Mouse (Mus musculus): Measurements from ENCODE around the gene Smlr1.
A peak's percentile ranks its signal among the peaks of the same experiment; 100 is the strongest.

The Smlr1 gene

DNA sequence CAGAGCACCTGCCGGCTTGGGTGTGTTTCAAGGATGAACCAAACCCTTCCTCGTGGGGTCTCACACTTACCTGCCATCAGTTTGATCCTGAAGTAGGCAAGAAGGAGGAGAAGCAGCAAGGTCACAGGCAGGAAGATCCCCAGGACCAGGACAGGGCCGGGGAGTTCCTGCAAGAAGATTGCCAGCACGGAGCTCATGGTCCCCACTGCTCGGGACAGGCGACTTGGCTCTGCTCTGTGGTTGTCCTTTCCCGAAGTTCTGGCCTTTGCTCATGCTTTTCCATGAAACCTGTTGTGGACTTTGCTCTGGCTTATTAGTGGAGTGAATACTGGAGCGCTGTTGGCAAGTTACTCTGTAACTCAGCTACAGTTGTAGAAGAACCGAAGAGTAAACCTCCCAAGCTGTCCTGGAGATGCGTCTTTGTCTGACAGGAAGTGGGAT is at the start of gene Smlr1:
Gene Smlr1, minus strand, starts transcription at position 377 of the 441 bp plus-strand sequence.
- no peak for DNase-seq (ENCODE audit: low spot score in 2 of 2)

DNA sequence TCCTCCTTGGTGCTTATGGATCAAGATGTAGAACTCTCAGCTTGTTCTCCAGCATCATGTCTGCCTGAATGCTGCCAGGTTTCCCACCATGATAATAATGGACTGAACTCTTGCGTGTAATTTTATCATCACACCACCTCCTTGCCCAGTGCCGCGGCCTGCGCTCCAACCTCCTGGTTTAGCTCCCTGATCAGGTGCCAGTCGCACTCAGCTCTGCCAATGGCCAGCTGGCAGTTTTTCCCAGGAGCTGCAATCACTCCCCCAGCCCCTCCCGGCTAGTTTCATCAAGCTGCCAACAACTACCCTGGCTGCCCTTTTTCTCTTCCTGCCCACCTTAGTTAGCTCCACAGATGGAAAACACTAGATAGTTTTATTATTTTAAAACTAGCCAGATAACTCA is 48.8 kb upstream of the Smlr1 start:
- DNase-seq (ENCODE audit: low spot score in 2 of 2), result no peak

DNA sequence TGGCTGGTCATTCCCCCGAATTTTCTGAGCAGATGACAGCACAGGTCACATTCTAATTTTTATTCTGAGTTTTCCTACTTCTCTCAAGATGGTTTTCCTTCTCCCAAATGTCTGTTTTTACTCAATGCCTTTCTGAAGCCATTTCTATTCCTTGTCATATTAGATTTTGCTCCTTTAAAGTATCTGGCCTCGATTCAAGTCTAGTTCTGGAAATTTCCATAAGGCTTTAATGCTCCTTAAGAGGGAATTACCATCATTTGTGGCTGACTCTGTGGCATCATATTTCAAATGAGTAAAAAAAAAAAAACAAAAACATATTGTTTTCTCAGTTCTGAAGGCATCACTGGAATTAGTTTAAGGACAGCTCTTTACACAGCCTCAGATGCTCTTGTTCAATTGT is 44.0 kb upstream of the Smlr1 start:
- DNase-seq (ENCODE audit: low spot score in 2 of 2), result no peak

DNA sequence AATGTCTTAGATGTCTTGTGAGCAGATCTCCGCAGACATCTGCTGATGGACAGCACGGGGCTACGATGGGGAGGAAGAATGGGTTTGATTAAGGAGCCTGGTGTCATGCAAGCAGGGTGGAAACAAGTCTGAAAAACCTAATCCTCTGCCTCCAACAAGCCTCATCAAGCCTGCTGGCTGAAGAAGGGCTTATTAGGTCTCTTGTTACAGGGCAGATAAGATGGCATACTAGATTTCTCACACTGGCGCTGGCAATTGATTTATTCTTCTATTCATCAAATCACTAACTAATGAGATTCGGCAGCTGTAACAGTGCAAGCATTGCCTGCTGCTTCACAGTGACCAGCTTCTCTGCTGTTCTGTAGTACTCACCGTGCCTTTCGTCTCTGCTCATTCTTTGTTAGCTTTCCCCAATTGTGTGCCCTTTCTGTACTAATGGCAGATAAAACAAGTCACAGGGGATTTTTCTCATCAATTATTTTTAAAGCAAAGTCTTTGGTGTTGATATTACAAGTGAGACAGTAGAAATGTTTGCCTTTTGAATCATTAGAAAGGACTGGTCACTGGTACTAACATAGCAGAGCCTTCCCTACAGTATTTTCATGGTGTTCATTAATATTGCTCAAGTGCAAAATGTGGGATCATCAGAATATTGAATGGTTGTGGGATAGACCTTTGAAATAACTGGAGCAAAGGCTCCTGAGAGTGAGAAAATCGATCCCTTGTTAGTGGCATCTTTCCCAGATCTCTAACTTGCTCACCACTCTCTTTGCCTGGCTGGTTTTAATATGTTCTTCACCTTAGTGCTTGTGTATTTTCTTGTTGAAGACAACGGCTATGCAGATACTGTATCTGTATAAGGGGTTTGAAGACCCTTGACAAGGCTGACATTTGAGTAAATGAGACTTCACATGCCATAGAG is 35.5 kb upstream of the Smlr1 start:
- DNase-seq (ENCODE audit: low spot score in 2 of 2), result no peak

DNA sequence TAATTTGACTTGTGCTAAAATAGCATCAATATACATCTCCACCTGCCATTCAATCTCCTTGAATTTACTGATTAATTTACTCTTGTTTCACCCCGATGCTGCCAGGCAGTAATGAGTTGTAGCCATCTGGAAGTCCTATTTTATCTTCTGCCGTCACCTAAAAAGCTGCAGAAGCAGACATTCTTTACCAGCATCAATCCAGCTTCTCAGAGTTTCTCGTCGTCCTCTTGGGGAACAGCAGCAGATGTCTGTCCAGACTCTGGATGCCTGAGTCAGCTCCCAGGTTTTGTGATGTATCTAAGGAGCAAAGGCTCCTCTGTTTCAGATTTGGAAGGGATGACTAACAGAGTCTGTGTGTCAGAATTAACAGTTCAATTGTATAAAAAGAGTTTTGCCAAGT is 16.9 kb upstream of the Smlr1 start:
- DNase-seq (ENCODE audit: low spot score in 2 of 2), result no peak

DNA sequence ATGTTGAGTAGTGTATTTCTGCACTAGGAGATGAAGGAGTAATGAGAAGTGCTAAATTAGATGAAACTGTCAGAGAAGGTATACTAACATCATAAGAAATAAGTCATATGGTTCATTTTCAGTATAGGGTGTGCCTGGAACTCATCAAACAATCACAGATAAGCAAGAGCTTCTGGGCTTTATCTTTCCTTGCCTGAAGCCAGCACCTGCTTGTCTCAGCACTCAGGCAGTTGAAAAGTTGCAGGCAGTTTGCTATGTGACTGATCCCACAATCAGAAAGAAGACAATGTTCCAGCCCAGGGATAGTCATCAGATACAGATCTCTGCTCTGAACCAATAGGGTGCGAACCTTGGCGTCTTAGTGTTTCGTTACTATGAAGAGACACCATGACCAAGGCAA is 5.0 kb upstream of the Smlr1 start:
- DNase-seq (ENCODE audit: low spot score in 2 of 2), result no peak

DNA sequence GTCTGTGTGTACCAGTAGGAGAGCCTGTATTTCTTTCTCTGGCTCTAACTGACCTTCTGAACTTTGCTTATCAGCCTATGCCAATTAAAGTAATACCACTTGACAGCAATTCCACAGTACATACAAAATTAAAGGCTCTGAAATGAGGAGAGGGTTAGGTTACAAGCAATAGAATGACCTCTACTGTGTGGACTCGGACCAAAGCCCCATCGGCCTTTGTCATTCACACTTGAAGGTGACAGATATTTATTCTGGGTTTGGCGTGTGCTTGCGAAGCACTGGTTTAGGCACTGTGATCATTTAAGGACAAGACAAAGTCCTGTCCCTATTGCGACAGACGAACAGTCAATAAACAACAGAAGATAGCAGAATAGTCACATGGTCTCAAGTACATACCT is 3.7 kb upstream of the Smlr1 start:
- DNase-seq (ENCODE audit: low spot score in 2 of 2), result no peak

DNA sequence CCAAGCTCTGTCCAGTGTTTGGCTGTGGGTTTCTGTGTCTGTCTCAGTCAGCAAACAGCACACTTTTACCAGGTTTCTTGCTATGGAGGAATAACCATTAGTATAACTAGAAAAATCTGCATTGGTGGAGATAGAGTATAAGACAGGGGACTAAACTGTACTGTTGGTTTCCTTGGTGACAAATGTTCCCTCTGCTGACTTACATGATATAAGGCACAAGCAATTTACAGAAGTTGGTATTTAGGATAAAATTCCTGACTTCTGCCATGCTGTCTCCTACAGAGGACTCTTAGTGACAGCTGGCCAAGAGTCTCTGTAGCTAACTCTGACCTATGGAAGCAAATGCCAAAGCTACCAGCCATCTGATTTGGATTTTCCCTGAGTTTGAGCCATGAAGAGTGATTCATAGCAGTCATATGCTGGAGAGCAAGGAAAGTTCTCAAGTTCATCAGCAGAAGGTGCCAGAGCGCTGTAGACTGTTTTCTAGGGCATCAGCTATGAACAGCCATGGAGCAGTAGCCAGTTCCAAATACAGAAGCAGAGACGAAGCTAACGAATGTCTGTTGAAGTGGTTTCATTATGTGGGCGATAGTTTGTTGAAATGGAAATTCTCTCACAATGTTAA is 3.2 kb upstream of the Smlr1 start:
- DNase-seq (ENCODE audit: low spot score in 2 of 2), result peak; percentile 53 to 67

DNA sequence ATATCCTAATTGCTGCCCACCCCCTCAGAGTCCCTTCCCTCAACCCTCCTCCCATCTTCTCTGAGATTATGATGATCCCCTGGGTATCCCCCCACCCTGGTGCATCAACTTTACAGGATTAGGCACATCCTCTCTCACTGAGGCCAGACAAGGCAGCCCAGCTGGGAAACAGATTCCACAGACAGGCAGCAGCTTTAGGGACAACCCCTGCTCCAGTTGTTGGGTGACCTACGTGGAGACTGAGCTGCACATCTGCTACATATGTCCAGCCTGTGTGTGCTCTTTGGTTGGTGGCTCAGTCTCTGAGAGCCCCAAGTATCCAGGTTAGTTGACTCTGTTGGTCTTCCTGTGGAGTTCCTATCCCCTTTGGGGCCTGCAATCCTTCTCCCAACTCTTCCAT is 2.7 kb upstream of the Smlr1 start:
- no peak for DNase-seq (ENCODE audit: low spot score in 2 of 2)

DNA sequence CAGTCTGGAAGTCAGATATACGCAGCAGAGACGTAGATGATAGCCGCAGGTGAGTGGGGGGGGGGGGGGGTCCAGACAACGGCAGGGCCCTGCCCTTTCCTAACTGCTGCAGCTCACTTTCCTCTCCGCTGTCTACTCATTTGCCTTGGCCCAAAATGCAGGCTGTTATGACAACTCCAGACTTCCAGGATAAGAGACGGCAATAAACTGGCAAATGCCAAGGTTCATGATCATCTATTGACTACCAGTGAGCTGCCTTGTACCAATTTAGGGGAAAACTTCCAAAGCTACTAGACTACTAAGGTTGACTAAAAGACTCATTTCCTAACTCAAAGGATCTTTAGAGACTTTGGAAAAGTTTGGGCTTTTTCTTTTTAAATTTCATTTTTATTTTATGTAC is 554 bp upstream of the Smlr1 start:
- no peak for DNase-seq (ENCODE audit: low spot score in 2 of 2)

DNA sequence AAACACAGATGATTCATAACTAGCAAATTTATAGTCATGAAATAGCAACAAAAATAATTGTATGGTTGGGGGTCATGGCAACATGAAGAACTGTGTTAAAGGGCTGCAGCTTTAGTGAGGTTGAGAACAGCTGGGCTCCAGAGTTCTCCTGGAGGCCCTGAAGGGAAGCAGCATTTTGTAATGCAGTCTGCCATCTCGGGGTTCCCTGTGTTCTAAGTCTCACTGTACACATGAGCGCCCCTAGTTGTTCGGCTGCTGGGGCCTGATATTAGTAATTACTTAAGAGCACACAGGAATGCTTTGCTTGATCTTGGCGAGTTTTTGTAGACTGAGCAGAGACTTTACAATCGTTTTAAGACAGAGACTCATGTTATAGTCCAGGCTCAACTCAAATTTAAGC is 1.6 kb downstream of the Smlr1 start:
- no peak for DNase-seq (ENCODE audit: low spot score in 2 of 2)

DNA sequence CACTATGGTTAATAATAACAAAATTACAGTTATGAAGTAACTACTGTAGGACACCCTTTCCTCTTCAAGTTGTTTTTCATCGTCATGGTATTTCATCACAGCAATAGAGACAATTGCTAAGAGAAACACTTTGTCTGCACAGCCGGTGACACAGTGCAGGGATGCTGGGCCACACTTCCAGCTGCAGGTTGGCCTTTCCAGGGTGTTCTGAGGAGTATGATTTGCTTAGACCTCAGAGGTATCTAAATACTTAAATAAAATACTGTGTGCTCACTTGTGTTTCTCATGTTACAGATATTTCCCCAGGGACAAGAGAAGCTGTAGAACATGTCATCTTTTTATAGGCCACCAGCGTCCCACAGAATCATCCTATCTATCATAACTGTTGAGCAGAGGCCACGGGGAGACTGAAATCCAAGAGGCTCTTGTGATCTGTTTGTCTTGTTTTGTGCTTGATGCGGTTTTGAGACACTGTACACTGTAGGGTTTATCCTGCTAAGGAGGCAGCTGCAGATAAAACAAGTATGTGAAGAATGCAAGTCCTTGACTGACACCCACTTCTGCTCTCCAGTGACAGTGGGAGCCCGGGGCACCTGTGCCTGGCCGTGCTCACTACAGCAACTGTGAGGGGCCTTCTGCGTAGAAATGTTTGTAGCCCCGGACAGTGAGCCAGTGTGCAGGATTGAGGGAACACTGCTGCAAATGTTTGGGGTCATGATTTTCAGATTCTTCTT is 2.4 kb downstream of the Smlr1 start:
- DNase-seq (ENCODE audit: low spot score in 2 of 2), result no peak

DNA sequence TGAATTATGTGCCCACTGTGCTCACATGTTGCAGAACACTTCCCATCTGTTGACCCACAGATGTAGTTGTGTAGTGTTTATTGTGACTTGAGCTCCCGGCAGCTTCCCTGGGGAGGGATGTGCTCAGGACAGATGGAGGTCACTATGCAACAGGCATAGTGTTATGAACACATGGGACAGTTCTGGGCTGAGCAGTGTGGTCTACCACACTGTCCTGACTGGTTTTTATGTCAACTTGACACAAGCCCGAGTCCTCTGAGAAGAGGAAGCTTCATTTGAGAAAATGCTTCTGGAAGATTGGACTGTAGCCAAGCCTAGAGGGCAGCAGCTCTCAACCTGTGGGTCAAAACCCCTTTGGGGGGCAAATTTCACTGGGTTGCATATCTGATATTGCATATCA is 3.0 kb downstream of the Smlr1 start:
- no peak for DNase-seq (ENCODE audit: low spot score in 2 of 2)

DNA sequence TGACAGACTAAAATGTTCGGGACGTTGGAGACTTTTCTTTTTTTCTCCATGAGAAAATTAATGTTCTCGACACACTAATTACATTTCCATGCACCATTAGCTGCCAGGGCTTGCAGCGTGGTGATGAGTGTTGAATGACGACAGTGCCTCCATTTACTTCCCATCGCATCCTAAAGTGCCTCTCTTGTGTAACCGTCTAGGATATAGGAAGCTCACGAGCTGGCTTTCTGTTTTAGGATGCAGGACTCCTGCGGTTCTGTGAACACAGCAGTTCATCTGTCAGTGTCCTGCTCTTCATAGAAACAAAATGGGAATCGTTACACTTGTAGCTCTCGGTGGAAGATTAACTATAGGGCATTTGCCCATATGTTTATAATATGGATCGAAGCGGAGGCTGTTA is 4.7 kb downstream of the Smlr1 start:
- DNase-seq (ENCODE audit: low spot score in 2 of 2), result no peak

DNA sequence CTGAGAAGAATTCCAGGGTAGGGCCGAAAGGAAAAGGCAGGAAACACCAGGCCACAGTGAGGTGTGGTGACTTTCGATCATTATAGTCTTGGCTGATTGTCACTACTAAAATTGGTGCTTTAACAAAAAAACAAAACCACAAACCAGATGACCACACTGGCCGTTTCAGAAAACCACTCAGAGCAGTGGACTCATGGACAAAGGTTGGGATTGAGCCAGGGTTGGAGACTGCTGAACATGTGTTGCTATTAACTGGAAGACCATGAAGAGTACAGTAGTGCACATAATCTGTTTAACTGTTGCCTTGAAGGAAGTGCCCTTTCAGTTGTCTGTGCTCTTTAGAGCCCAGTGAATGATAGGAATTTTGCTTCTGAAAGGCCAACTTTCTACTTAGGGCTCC is 8.9 kb downstream of the Smlr1 start:
- no peak for DNase-seq (ENCODE audit: low spot score in 2 of 2)

DNA sequence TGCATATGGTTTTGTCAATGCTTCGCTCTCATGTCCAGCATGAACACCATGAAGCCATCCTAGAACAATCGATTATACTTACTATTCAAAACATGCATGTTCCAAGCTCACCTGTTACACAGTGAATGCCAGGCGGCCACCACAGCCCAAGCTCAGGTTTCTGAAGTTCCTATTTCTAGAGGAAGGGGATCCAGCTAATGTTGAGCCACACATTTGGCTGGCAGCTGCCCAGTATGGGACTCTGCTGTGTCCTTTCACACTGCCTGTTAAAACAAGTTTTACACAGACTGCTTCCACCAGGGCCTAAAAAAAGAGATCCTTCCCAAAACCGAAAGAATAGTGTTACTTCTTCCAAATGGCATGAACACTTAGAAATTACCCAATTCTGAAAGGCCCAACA is 9.4 kb downstream of the Smlr1 start:
- DNase-seq (ENCODE audit: low spot score in 2 of 2), result no peak

DNA sequence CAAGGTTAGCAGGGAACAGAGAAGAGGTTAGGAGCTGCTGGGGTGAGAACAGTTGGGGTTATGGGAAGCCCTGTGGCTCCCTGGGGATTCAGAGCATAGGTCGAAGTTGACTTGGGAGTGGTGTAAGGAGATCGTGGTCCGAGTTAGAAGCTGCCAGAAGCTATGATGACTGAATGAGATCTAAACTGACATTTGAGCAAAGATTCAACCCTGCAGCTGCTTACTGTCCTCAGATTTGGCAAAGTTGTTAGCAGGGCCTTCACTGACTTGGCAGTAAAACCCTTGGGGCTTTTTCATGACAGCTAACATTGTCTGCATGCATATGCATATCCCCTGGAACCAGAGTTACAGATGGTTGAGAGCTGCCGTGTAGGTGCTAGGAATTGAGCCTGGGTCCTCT is 9.9 kb downstream of the Smlr1 start:
- DNase-seq (ENCODE audit: low spot score in 2 of 2), result no peak

DNA sequence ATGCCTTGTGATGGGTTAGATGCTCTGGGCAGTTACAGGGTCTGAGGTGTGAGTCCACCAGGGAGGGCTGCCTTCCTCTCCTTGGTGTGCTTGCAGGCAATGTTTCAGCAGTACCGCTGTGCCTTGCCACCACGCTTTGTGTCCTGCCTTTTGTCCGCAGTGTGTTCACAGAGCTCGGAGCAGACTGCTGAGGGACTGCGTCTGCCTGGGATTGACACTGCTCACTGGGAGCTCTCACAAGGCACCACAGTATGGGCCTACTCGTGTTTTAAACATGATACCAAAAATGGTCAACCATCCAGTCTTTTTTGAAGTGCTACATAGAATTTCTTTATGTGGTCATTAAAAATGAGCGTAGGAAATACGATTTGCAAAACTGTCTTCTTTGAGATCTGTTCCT is 12.3 kb downstream of the Smlr1 start:
- no peak for DNase-seq (ENCODE audit: low spot score in 2 of 2)

DNA sequence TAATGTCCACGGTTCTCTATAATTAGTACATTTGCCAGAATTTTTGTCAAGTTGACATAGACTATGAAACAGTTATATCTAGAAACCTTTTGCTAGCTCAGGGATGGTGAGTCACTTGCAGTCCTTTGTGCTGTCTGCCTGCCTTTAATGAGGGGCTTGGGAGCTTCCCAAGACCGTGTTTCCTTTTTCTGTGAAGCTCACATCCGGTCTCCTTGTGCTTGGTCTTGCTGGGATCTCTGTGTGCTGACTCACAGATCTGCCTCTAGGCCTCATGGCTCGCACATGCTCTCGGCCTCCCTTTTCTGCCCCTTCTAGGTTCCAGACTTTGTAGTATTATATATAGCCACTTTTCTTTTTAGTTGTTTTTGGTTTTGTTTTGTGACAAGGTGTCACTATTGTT is 15.6 kb downstream of the Smlr1 start:
- no peak for DNase-seq (ENCODE audit: low spot score in 2 of 2)

DNA sequence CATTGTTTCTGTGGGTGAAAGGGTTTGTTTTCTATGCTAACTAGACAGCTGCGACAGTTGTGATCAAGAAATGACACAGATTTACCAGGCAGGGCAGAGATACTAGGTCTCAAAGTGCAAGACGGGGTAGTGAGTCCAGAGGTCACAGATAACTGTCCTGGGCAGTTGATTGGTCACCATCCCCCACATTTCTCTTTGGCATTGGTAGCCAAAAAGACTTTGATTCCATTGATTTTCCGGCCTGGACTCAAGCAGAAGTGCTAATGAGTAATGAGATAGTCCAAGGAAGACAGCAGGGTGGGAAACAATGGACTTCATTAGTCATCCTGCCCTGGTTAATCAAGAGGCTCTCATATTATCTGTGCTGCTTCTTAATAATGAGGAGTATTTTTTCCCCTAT is 16.1 kb downstream of the Smlr1 start:
- no peak for DNase-seq (ENCODE audit: low spot score in 2 of 2)

DNA sequence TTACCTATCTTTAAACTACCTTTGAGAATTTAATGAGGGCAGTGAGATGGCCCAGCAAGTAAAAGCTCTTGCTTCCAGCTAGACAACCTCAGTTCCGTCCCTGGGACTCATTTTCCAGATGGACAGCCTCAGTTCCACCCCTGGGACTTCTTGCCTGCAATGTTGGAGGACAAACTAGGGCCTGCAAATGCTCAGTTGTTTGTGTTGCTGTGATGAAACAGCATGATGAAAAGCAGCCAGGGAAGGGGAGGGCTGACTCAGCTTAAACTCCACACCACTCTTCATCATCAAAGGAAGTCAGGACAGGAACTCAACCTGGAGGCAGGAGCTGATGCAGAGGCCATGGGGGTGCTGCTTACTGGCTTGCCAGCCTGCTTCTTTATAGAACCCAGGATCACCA is 22.2 kb downstream of the Smlr1 start:
- DNase-seq (ENCODE audit: low spot score in 2 of 2), result no peak

DNA sequence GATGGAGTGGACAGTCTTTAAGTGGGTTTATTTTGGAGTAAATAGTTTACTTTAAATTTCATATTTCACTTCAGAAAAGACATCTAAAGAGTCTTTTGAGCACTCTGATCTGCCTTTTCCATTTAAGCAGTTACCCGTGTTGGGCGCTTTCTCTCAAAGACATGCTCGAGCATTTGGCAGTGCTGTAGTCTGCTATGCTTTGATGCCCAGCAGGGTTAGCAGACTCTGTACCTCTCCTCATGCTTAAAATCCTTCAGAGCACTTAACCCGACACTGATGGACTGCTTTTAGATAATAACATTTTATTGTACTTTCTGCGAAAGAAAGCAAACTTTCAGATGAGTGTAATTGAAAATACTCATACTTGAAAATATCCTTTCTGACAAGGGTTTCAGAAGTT is 32.8 kb downstream of the Smlr1 start:
- no peak for DNase-seq (ENCODE audit: low spot score in 2 of 2)

Data from frontal cortex, postnatal 14 days (tissue).